Mouse (Mus musculus) liver, embryonic 14.5 days (tissue): ENCODE results near the gene Gm20521.

Experiments used
- CTCF ChIP-seq: IDR thresholded peaks from 2 replicates; pipeline ENCODE4 v1.5.1; 2016; ENCODE audit warnings: antibody characterized with exemption, low read depth, control low read depth
- EP300 ChIP-seq: IDR thresholded peaks from 2 replicates; pipeline ENCODE4 v1.6.1; 2016; ENCODE audit warnings: antibody characterized with exemption, low read depth

GRCm38 (mm10) chr14:54945975-54946704 is 62.9 kb downstream of the Gm20521 start:
- TF ChIP-seq CTCF (no peak), EP300 (no peak)
